Mouse (Mus musculus): ENCODE results near the gene Enpp6.

Gene Enpp6

GRCm38 (mm10) chr8:46982770-46983169 is 3.9 kb upstream of the Enpp6 start:
- TF ChIP-seq CTCF (conservative IDR thresholded peaks at IDR 0.05; ENCODE audit: low read length), result no peak
- TF ChIP-seq POU5F1 (IDR thresholded peaks at IDR 0.05; ENCODE audit: borderline replicate concordance, low read length), result no peak
- TF ChIP-seq NANOG (IDR thresholded peaks at IDR 0.05; ENCODE audit: borderline replicate concordance, low read length), result no peak
- Histone ChIP-seq H3K9me3 (ENCODE audit: low read length) (peaks cover 3% of the 10 kb centered on the region; the same call in 1 of the 2 replicates), H3K36me3 (ENCODE audit: insufficient read depth, low read length) (no peaks in the 10 kb centered on the region), H3K27me3 (ENCODE audit: insufficient read depth, low read length) (0 out of 2 replicates have a peak, but pooled peaks cover 3% of the 10 kb centered on the region), H3K4me1 (replicated peaks; ENCODE audit: low read depth, low read length) (0 out of 2 replicates have a peak, but pooled peaks cover 5% of the 10 kb centered on the region), H3K4me3 (replicated peaks; ENCODE audit: low read length) (no peak overlapping the region)

DNA sequence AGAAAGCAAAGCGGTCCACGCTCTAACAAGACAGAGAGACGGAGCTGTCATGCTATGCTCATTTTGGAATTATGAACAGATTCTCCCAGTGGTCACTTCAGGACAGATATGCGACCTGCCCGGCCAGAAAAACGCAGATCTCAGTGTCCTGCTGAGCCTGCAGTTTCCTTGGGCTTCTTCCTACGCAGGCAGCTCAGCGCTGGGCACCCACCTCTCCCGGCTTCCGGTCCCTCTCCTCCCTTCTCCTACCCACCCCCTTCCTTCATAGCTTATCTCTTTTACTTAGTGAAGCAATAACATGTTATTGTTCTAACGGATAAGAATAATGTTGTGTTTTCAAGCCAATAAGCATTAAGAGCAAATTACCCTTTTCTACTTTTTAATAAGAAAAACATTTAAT is 2.0 kb upstream of the Enpp6 start:
- 0 out of 2 replicates have a peak, but pooled peaks cover 1% of the 10 kb centered on the region for H3K4me1 ChIP-seq (replicated peaks; ENCODE audit: low read depth, low read length)
- 0 out of 2 replicates have a peak, but pooled peaks cover 4% of the 10 kb centered on the region for H3K27me3 ChIP-seq (ENCODE audit: insufficient read depth, low read length)
- no peak for TF ChIP-seq POU5F1 (IDR thresholded peaks at IDR 0.05; ENCODE audit: borderline replicate concordance, low read length)
- no peak for TF ChIP-seq NANOG (IDR thresholded peaks at IDR 0.05; ENCODE audit: borderline replicate concordance, low read length)
- TF ChIP-seq CTCF (conservative IDR thresholded peaks at IDR 0.05; ENCODE audit: low read length), result no peak
- H3K36me3 ChIP-seq (ENCODE audit: insufficient read depth, low read length), result no peaks in the 10 kb centered on the region
- peaks cover 3% of the 10 kb centered on the region; the same call in 1 of the 2 replicates for H3K9me3 ChIP-seq (ENCODE audit: low read length)
- no peak overlapping the region for H3K4me3 ChIP-seq (replicated peaks; ENCODE audit: low read length)

DNA sequence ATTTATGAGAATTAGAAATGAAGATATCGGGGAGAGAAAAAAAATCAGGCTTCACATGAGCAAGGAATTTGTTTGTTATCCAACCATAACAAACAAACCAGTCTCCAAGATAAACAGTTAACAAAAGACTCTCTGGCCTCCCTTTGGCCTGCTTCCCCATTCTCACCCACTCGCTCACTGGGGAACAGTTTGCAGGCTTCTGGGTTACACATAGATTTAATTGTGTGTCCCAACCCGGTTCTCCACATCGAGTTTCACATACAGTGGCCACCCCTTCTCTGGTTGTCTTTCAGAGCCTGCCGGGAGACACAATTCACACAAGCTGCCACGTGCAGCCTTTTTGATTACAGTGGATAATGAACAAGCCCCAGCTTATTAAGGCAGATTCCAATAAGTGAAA is 1.7 kb downstream of the Enpp6 start:
- H3K4me1 ChIP-seq (replicated peaks; ENCODE audit: low read depth, low read length), result no peaks in the 10 kb centered on the region
- TF ChIP-seq NANOG (IDR thresholded peaks at IDR 0.05; ENCODE audit: borderline replicate concordance, low read length) (no peak), POU5F1 (IDR thresholded peaks at IDR 0.05; ENCODE audit: borderline replicate concordance, low read length) (no peak), CTCF (conservative IDR thresholded peaks at IDR 0.05; ENCODE audit: low read length) (no peak)
- no peaks in the 10 kb centered on the region for H3K36me3 ChIP-seq (ENCODE audit: insufficient read depth, low read length)
- H3K4me3 ChIP-seq (replicated peaks; ENCODE audit: low read length), result no peak overlapping the region
- H3K27me3 ChIP-seq (ENCODE audit: insufficient read depth, low read length), result 0 out of 2 replicates have a peak, but pooled peaks cover 4% of the 10 kb centered on the region
- peaks cover 3% of the 10 kb centered on the region; the same call in 1 of the 2 replicates for H3K9me3 ChIP-seq (ENCODE audit: low read length)

GRCm38 (mm10) chr8:46991081-46991480 is 4.4 kb downstream of the Enpp6 start:
- Histone ChIP-seq H3K4me1 (replicated peaks; ENCODE audit: low read depth, low read length) (peaks cover 3% of the 10 kb centered on the region), H3K9me3 (ENCODE audit: low read length) (peaks cover 1% of the 10 kb centered on the region; the same call in 1 of the 2 replicates), H3K36me3 (ENCODE audit: insufficient read depth, low read length) (no peaks in the 10 kb centered on the region), H3K27me3 (ENCODE audit: insufficient read depth, low read length) (0 out of 2 replicates have a peak, but pooled peaks cover 4% of the 10 kb centered on the region), H3K4me3 (replicated peaks; ENCODE audit: low read length) (no peak overlapping the region)
- TF ChIP-seq CTCF (conservative IDR thresholded peaks at IDR 0.05; ENCODE audit: low read length) (no peak), NANOG (IDR thresholded peaks at IDR 0.05; ENCODE audit: borderline replicate concordance, low read length) (no peak), POU5F1 (IDR thresholded peaks at IDR 0.05; ENCODE audit: borderline replicate concordance, low read length) (no peak)

GRCm38 (mm10) chr8:46992579-46992978 is 5.9 kb downstream of the Enpp6 start:
- peaks cover 9% of the 10 kb centered on the region for H3K4me1 ChIP-seq (replicated peaks; ENCODE audit: low read depth, low read length)
- no peak overlapping the region for H3K4me3 ChIP-seq (replicated peaks; ENCODE audit: low read length)
- H3K9me3 ChIP-seq (ENCODE audit: low read length), result no peaks in the 10 kb centered on the region

GRCm38 (mm10) chr8:46995931-46996664 is 9.4 kb downstream of the Enpp6 start:
- TF ChIP-seq CTCF (conservative IDR thresholded peaks at IDR 0.05; ENCODE audit: low read length) (no peak), NANOG (IDR thresholded peaks at IDR 0.05; ENCODE audit: borderline replicate concordance, low read length) (no peak), POU5F1 (IDR thresholded peaks at IDR 0.05; ENCODE audit: borderline replicate concordance, low read length) (no peak)
- Histone ChIP-seq H3K4me3 (replicated peaks; ENCODE audit: low read length) (no peak overlapping the region), H3K27me3 (ENCODE audit: insufficient read depth, low read length) (no peaks in the 10 kb centered on the region), H3K9me3 (ENCODE audit: low read length) (no peaks in the 10 kb centered on the region), H3K36me3 (ENCODE audit: insufficient read depth, low read length) (no peaks in the 10 kb centered on the region), H3K4me1 (replicated peaks; ENCODE audit: low read depth, low read length) (peaks cover 9% of the 10 kb centered on the region)

More at GRCm38 (mm10) chr8:46992579-46992978, 5.9 kb downstream of the Enpp6 start:
- TF ChIP-seq NANOG (IDR thresholded peaks at IDR 0.05; ENCODE audit: borderline replicate concordance, low read length) (no peak), CTCF (conservative IDR thresholded peaks at IDR 0.05; ENCODE audit: low read length) (no peak), POU5F1 (IDR thresholded peaks at IDR 0.05; ENCODE audit: borderline replicate concordance, low read length) (no peak)
- H3K27me3 ChIP-seq (ENCODE audit: insufficient read depth, low read length), result 0 out of 2 replicates have a peak, but pooled peaks cover 3% of the 10 kb centered on the region
- H3K36me3 ChIP-seq (ENCODE audit: insufficient read depth, low read length), result no peaks in the 10 kb centered on the region

DNA sequence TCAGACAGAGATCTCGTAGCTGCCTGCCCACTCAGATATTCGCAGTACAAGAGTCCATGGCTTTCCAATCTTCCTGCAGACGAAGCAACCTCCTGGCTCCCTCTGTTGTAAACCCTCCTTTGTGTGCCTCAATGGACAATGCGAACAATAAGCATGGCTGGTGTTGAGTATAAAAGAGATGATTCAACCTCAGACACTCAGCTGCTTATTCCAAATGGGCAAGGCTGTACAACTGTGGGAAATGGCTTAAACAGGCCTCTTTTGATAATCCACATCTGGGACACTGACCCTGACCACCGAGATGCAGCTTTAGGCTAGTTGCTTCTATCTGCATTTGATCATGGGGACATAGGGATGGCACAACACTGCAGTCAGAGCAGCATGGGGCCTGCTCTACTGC is 19.0 kb downstream of the Enpp6 start:
- H3K4me1 ChIP-seq (replicated peaks; ENCODE audit: low read depth, low read length), result no peaks in the 10 kb centered on the region
- no peak overlapping the region for H3K4me3 ChIP-seq (replicated peaks; ENCODE audit: low read length)
- TF ChIP-seq POU5F1 (IDR thresholded peaks at IDR 0.05; ENCODE audit: borderline replicate concordance, low read length) (no peak), CTCF (conservative IDR thresholded peaks at IDR 0.05; ENCODE audit: low read length) (no peak), NANOG (IDR thresholded peaks at IDR 0.05; ENCODE audit: borderline replicate concordance, low read length) (no peak)
- no peaks in the 10 kb centered on the region for H3K27me3 ChIP-seq (ENCODE audit: insufficient read depth, low read length)
- no peaks in the 10 kb centered on the region for H3K9me3 ChIP-seq (ENCODE audit: low read length)
- H3K36me3 ChIP-seq (ENCODE audit: insufficient read depth, low read length), result no peaks in the 10 kb centered on the region

- Histone ChIP-seq H3K4me3 (replicated peaks; ENCODE audit: low read length) (no peak overlapping the region), H3K4me1 (replicated peaks; ENCODE audit: low read depth, low read length) (no peaks in the 10 kb centered on the region), H3K27me3 (ENCODE audit: insufficient read depth, low read length) (no peaks in the 10 kb centered on the region), H3K9me3 (ENCODE audit: low read length) (no peaks in the 10 kb centered on the region), H3K36me3 (ENCODE audit: insufficient read depth, low read length) (no peaks in the 10 kb centered on the region)
- TF ChIP-seq POU5F1 (IDR thresholded peaks at IDR 0.05; ENCODE audit: borderline replicate concordance, low read length), result no peak
- TF ChIP-seq CTCF (conservative IDR thresholded peaks at IDR 0.05; ENCODE audit: low read length), result no peak
- TF ChIP-seq NANOG (IDR thresholded peaks at IDR 0.05; ENCODE audit: borderline replicate concordance, low read length), result no peak
Observed at GRCm38 (mm10) chr8:47006785-47007184, 20.1 kb downstream of the Enpp6 start.
